Mouse (Mus musculus) heart, embryonic 10.5 days (tissue): Measurements from ENCODE around the gene Mfge8. TPM values are rescaled to one million over a fixed set of nuclear protein-coding genes. Genes with fewer than 3 reads are reported as not detected.
A peak's percentile ranks its signal among the peaks of the same experiment; 100 is the strongest.

ENCODE experiments used
- DNase-seq: peaks from one replicate; pipeline ENCODE4 v3.0.0-alpha.2; 2017; ENCODE audit warnings: low spot score
- H3K27ac ChIP-seq: fragments of 300-500 bp; sonication (generic); 2 replicates; pipeline ENCODE4 v1.5.1; 2016; ENCODE audit warnings: mild to moderate bottlenecking
- H3K27me3 ChIP-seq: fragments of 300-500 bp; sonication (generic); 2 replicates; pipeline ENCODE4 v1.6.1; 2016; ENCODE audit warnings: mild to moderate bottlenecking; ENCODE audit not compliant: poor library complexity, insufficient read depth, severe bottlenecking
- H3K36me3 ChIP-seq: fragments of 300-500 bp; sonication (generic); 2 replicates; pipeline ENCODE4 v1.6.1; 2016; ENCODE audit warnings: mild to moderate bottlenecking, moderate library complexity
- H3K4me1 ChIP-seq: fragments of 300-500 bp; sonication (generic); 2 replicates; pipeline ENCODE4 v1.6.1; 2016; ENCODE audit warnings: mild to moderate bottlenecking
- H3K4me3 ChIP-seq: fragments of 300-500 bp; sonication (generic); 2 replicates; pipeline ENCODE4 v1.5.1; 2016; ENCODE audit warnings: mild to moderate bottlenecking, moderate library complexity
- H3K9me3 ChIP-seq: fragments of 300-500 bp; sonication (generic); 2 replicates; pipeline ENCODE4 v1.6.1; 2016; ENCODE audit warnings: mild to moderate bottlenecking, moderate library complexity
- WGBS: fragments of 180-500 bp; shearing (Covaris S2); methylation state at CpG from one replicate; pipeline ENCODE4 v1.1.7; 2016; 5-methylcytosine and 5-hydroxymethylcytosine counted together
- polyA plus RNA-seq: library from polyadenylated mRNA; unstranded; fragments of >200 nt; fragmentation: Nextera tagmentation; extraction: Ambion mirVana; gene quantifications from 2 replicates; pipeline ENCODE4 v1.2.1, GENCODE M21; 2016

Gene Mfge8
- polyA plus RNA-seq, 1 experiment from 2014 or later, result 219 TPM

GRCm38 (mm10) chr7:79147931-79148653 lies 768 bp downstream of the Mfge8 start:
- no peak for DNase-seq
- H3K4me3 ChIP-seq, result peak overlapping the region; percentile 71
- peak overlapping the region; percentile 93 for H3K27ac ChIP-seq
- WGBS, result under 1% methylated on average over 20 of the region's 20 CpGs
- peaks cover 24% of the 10 kb centered on the region for H3K36me3 ChIP-seq
- no peaks in the 10 kb centered on the region for H3K27me3 ChIP-seq
- H3K9me3 ChIP-seq, result no peaks in the 10 kb centered on the region
- peaks cover 36% of the 10 kb centered on the region for H3K4me1 ChIP-seq

- Histone ChIP-seq H3K27me3 (no peaks in the 10 kb centered on the region), H3K36me3 (peaks cover 33% of the 10 kb centered on the region), H3K4me1 (peaks cover 36% of the 10 kb centered on the region), H3K27ac (peak overlapping the region; percentile 93), H3K9me3 (no peaks in the 10 kb centered on the region), H3K4me3 (peak overlapping the region; percentile 71)
- no peak for DNase-seq
- 44% methylated on average over 12 of the region's 12 CpGs for WGBS
These were observed 1.6 kb downstream of the Mfge8 start for GRCm38 (mm10) chr7:79147011-79147837.

DNA sequence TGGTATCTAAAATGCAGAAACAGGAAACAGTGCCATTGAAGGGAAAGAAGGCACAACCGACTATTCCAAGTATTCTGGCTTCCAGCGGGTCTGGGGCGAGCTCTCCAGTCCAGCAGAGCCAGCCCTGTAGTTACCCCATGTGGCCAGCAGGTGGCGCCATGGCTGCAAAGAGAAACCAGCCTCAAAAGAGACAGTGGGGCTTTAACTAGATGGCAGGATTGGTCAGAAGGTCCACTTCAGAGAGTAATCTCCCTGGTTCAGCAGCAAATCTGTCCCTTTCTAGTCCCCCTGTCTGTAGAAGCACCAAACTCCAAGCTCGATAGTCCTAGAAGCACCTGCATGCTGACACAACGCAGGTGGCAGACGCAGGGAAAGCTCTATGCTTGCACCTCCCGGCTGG lies 8.0 kb downstream of the Mfge8 start:
- H3K27ac ChIP-seq, result no peak overlapping the region
- no peak overlapping the region for H3K4me3 ChIP-seq
- H3K27me3 ChIP-seq, result no peaks in the 10 kb centered on the region
- WGBS, result 39% methylated on average over 8 of the region's 8 CpGs
- H3K9me3 ChIP-seq, result no peaks in the 10 kb centered on the region
- peaks cover 32% of the 10 kb centered on the region for H3K4me1 ChIP-seq
- H3K36me3 ChIP-seq, result peaks cover 87% of the 10 kb centered on the region
- DNase-seq, result peak; percentile 90

GRCm38 (mm10) chr7:79139891-79140591 lies 8.8 kb downstream of the Mfge8 start:
- no peak overlapping the region for H3K4me3 ChIP-seq
- H3K27me3 ChIP-seq, result no peaks in the 10 kb centered on the region
- no peak overlapping the region for H3K27ac ChIP-seq
- no peak for DNase-seq
- peaks cover 30% of the 10 kb centered on the region for H3K4me1 ChIP-seq
- H3K9me3 ChIP-seq, result no peaks in the 10 kb centered on the region
- H3K36me3 ChIP-seq, result peaks cover 90% of the 10 kb centered on the region
- 52% methylated on average over 4 of the region's 4 CpGs for WGBS

DNA sequence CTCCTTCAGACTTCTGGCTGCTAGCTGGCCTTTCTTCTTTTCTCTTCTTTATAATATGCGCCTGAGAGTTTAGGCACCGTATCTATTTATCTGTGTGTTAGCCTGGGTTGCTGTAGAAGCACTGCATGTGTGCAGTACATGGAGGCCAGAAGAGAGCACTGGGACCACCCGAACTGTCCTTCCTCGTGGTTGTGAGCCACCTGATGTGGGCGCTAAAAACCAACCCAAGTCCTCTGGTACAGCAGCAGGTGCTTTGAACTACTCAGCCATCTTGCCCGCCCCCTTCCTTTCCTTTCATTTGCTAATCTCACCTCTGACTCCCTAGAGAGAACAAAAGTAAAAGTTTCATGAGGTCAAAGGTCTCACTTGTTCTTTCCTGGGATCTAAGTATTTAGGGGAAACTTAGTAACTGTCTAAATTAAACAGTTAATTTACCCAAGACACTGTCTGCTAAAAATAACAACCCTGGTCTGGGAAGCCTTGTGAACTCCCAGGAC lies 9.5 kb downstream of the Mfge8 start:
- no peak for DNase-seq
- 66% methylated on average over 6 of the region's 6 CpGs for WGBS
- Histone ChIP-seq H3K9me3 (no peaks in the 10 kb centered on the region), H3K36me3 (peaks cover 90% of the 10 kb centered on the region), H3K4me1 (peaks cover 28% of the 10 kb centered on the region), H3K27ac (no peak overlapping the region), H3K4me3 (no peak overlapping the region), H3K27me3 (no peaks in the 10 kb centered on the region)

GRCm38 (mm10) chr7:79133391-79133790 lies 15.5 kb downstream of the Mfge8 start:
- Histone ChIP-seq H3K4me1 (peaks cover 54% of the 10 kb centered on the region), H3K36me3 (peaks cover 49% of the 10 kb centered on the region), H3K9me3 (no peaks in the 10 kb centered on the region), H3K27ac (peak overlapping the region; percentile 69), H3K4me3 (no peak overlapping the region), H3K27me3 (no peaks in the 10 kb centered on the region)
- WGBS, result 9% methylated on average over 6 of the region's 6 CpGs
- DNase-seq, result peak; percentile 84

- no peaks in the 10 kb centered on the region for H3K27me3 ChIP-seq
- H3K4me3 ChIP-seq, result peak within 1 kb of the TSS; percentile 54
- H3K9me3 ChIP-seq, result no peaks in the 10 kb centered on the region
- 3% methylated on average over 19 of the region's 19 CpGs for WGBS
- H3K27ac ChIP-seq, result peak within 1 kb of the TSS; percentile 68
- peaks cover 53% of the 10 kb centered on the region for H3K4me1 ChIP-seq
- no peak for DNase-seq
- peaks cover 25% of the 10 kb centered on the region for H3K36me3 ChIP-seq
These were observed 17.9 kb downstream of the Mfge8 start, which contains the start of gene Hapln3 for GRCm38 (mm10) chr7:79130843-79131444. TSS of gene Hapln3 (minus strand) at chr7:79131018.

- Histone ChIP-seq H3K4me3 (peak overlapping the region; percentile 54), H3K36me3 (peaks cover 19% of the 10 kb centered on the region), H3K4me1 (peaks cover 58% of the 10 kb centered on the region), H3K9me3 (no peaks in the 10 kb centered on the region), H3K27ac (peak overlapping the region; percentile 68), H3K27me3 (no peaks in the 10 kb centered on the region)
- WGBS, result 16% methylated on average over 13 of the region's 13 CpGs
- no peak for DNase-seq
These were observed 18.5 kb downstream of the Mfge8 start for GRCm38 (mm10) chr7:79130385-79130784.

- Histone ChIP-seq H3K9me3 (no peaks in the 10 kb centered on the region), H3K27me3 (no peaks in the 10 kb centered on the region), H3K4me1 (peaks cover 62% of the 10 kb centered on the region), H3K27ac (peak overlapping the region; percentile 68; the same call in 1 of the 2 replicates), H3K36me3 (peaks cover 14% of the 10 kb centered on the region), H3K4me3 (peak overlapping the region; percentile 54)
- DNase-seq, result no peak
- WGBS, result 15% methylated on average over 8 of the region's 8 CpGs
These were observed 19.0 kb downstream of the Mfge8 start for GRCm38 (mm10) chr7:79129883-79130282.

GRCm38 (mm10) chr7:79123465-79123864 lies 25.4 kb downstream of the Mfge8 start:
- Histone ChIP-seq H3K27ac (no peak overlapping the region), H3K36me3 (0 out of 2 replicates have a peak, but pooled peaks cover 2% of the 10 kb centered on the region), H3K4me3 (no peak overlapping the region), H3K4me1 (peaks cover 10% of the 10 kb centered on the region), H3K9me3 (no peaks in the 10 kb centered on the region), H3K27me3 (no peaks in the 10 kb centered on the region)
- 84% methylated on average over 5 of the region's 5 CpGs for WGBS
- DNase-seq, result no peak

DNA sequence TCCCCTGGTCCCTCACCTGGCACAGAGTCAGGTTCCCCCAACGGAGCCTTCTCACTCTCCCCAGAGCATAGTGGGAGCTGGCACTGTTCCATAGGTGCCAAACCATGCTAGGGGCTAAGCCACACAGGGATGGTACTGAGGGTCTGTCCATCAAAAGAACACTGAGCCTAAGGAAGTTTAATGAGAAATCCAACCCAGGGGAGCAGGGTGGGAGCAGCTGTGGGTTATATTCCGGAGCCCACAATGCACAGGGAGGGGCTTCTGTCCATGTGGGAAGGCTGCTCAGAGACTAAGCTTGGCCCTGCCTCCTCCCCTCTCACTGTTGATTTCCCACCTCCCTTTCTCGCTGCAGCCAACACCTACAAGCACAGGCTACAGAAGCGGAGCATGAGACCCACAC lies 35.0 kb downstream of the Mfge8 start:
- H3K9me3 ChIP-seq, result no peaks in the 10 kb centered on the region
- no peak for DNase-seq
- WGBS, result 65% methylated on average over 4 of the region's 4 CpGs
- no peaks in the 10 kb centered on the region for H3K4me1 ChIP-seq
- no peak overlapping the region for H3K27ac ChIP-seq
- no peak overlapping the region for H3K4me3 ChIP-seq
- 0 out of 2 replicates have a peak, but pooled peaks cover 8% of the 10 kb centered on the region for H3K36me3 ChIP-seq
- H3K27me3 ChIP-seq, result 0 out of 2 replicates have a peak, but pooled peaks cover 4% of the 10 kb centered on the region

- H3K27me3 ChIP-seq, result peaks cover 15% of the 10 kb centered on the region
- no peak for DNase-seq
- no peak overlapping the region for H3K27ac ChIP-seq
- no peaks in the 10 kb centered on the region for H3K36me3 ChIP-seq
- WGBS, result 76% methylated on average over 5 of the region's 5 CpGs
- no peak overlapping the region for H3K4me3 ChIP-seq
- no peaks in the 10 kb centered on the region for H3K9me3 ChIP-seq
- H3K4me1 ChIP-seq, result no peaks in the 10 kb centered on the region
These were observed 52.4 kb downstream of the Mfge8 start for GRCm38 (mm10) chr7:79096492-79096891.
